9 mouse cellular contexts compared by ENCODE assay signal in the genomic region with DNA sequence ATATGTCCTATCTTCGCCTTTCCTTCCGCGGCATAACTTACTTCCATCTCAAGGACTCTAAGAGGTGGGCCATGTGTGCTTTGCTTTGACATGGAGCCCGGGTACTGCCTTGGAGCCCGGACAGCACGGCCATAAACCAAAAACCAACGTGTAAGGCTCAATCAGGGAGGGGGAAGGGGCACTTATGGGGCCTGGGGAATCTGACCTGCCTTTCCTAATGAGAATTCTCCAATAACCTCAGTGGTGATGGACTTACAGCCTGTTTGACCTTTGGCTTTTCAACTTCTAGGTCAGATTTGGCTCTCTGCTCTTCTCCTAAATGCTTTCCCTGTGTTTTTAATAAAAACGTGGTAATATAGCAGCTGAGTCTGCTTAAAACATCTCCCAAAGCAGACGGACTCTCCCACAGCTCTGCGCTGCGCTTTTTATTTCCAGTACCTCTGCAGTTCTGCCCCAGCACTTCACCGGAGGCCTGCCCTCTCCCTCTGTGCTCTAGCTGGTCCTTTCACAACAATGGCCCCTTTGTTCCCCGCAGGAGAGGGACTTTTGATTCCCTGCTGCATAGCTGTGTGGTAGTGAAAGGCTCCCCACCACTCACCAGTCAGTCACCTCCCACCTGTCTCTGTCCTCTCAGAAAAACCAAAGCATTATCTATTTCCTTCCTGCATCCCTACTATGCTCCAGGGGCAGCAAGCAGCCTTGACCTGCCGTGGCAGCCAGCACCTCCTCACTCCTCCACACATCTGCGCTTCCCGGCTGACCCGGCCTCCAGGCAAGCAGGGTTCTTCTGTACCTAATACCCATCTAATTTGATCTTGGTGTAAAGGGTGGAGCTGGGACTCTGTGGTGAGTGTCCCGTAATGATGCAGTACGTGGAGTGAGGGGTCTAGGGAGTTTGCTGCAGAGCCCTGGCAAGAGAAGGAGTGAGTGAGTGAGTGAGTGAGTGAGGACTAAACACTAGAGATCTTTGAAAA. TPM values are rescaled to one million over a fixed set of nuclear protein-coding genes. Genes with fewer than 3 reads are reported as not detected.
DNase-seq lines count a peak whose midpoint lies in the region; ATAC-seq and TF ChIP-seq lines count a peak whose summit lies in the region.
"Had no signal": no experiment of that assay in that cellular context is flagged by ENCODE, and none has a peak within 500 bp of the region (broad histone marks: within the 10 kb centered on the region; RNA-seq: fewer than 3 reads in every experiment).

No protein-coding gene starts in this region.

- ATAC-seq in lung, embryonic 14.5 days (ENCODE audit: insufficient read depth) = peak; percentile 81
- peak; percentile 31; the same call in 1 of the 2 replicates for ATAC-seq in hindbrain, embryonic 14.5 days (ENCODE audit: low FRiP score)
- peak; percentile 67 for ATAC-seq in neural tube, embryonic 12.5 days (ENCODE audit: low FRiP score, low read depth)

- TF ChIP-seq CTCF in lung, embryonic 14.5 days (IDR thresholded peaks at IDR 0.05; ENCODE audit: low read depth) = no peak

- H3K4me3 ChIP-seq in lung, embryonic 14.5 days (ENCODE audit: low read depth, low read length) = no peak overlapping the region
- no peak overlapping the region for H3K4me3 ChIP-seq in hindbrain, embryonic 14.5 days (replicated peaks; ENCODE audit: low read length)
- H3K4me3 ChIP-seq in neural tube, embryonic 12.5 days = no peak overlapping the region
- H3K4me3 ChIP-seq: gastrocnemius, adult 2 months had no signal

- H3K4me2 ChIP-seq in lung, embryonic 14.5 days = no peak overlapping the region
- H3K4me2 ChIP-seq in hindbrain, embryonic 14.5 days (replicated peaks) = no peak overlapping the region
- no peak overlapping the region for H3K4me2 ChIP-seq in neural tube, embryonic 12.5 days (replicated peaks)

- no peaks in the 10 kb centered on the region for H3K9me3 ChIP-seq in lung, embryonic 14.5 days (ENCODE audit: low read depth, low read length)
- H3K9me3 ChIP-seq in hindbrain, embryonic 14.5 days (ENCODE audit: control insufficient read depth, low read length) = no peaks in the 10 kb centered on the region
- no peaks in the 10 kb centered on the region for H3K9me3 ChIP-seq in neural tube, embryonic 12.5 days

- H3K27me3 ChIP-seq in lung, embryonic 14.5 days (ENCODE audit: insufficient read depth, low read length) = no peaks in the 10 kb centered on the region
- H3K27me3 ChIP-seq in hindbrain, embryonic 14.5 days (ENCODE audit: control insufficient read depth, insufficient read depth, low read length) = no peaks in the 10 kb centered on the region
- H3K27me3 ChIP-seq in neural tube, embryonic 12.5 days (replicated peaks) = no peaks in the 10 kb centered on the region

- H3K27ac ChIP-seq in lung, embryonic 14.5 days (ENCODE audit: low read depth) = peak overlapping the region; percentile 52
- H3K27ac ChIP-seq in hindbrain, embryonic 14.5 days = no peak overlapping the region
- 0 out of 2 replicates have a peak overlapping the region, but pooled peaks have one; percentile 0 for H3K27ac ChIP-seq in neural tube, embryonic 12.5 days
- H3K27ac ChIP-seq: gastrocnemius, adult 2 months had no signal

- peak; percentile 53 for DNase-seq in lung, embryonic 14.5 days
- no peak for DNase-seq in lung, postnatal 25 days (ENCODE audit: low spot score)
- peak; percentile 79 for DNase-seq in embryo, embryonic 11 days
- DNase-seq in hindbrain, embryonic 14.5 days (ENCODE audit: low spot score) = no peak
- no peak for DNase-seq in cerebellum, adult 18-20 months
- no peak for DNase-seq in B cell, adult 2 months
- DNase-seq in frontal cortex, postnatal 25 days (ENCODE audit: low spot score in 2 of 2) = no peak
- DNase-seq: gastrocnemius, adult 2 months had no signal

- peaks cover 65% of the 10 kb centered on the region for H3K36me3 ChIP-seq in lung, embryonic 14.5 days (ENCODE audit: insufficient read depth)
- peaks cover 56% of the 10 kb centered on the region for H3K36me3 ChIP-seq in hindbrain, embryonic 14.5 days (replicated peaks; ENCODE audit: control insufficient read depth, insufficient read depth)
- peaks cover 46% of the 10 kb centered on the region for H3K36me3 ChIP-seq in neural tube, embryonic 12.5 days

- no peaks in the 10 kb centered on the region for H3K4me1 ChIP-seq in lung, embryonic 14.5 days (ENCODE audit: insufficient read depth)
- peaks cover 16% of the 10 kb centered on the region for H3K4me1 ChIP-seq in hindbrain, embryonic 14.5 days (replicated peaks; ENCODE audit: control insufficient read depth, insufficient read depth, low read length)
- peaks cover 16% of the 10 kb centered on the region for H3K4me1 ChIP-seq in neural tube, embryonic 12.5 days

- WGBS in lung, embryonic 14.5 days = 52% methylated on average over 19 of the region's 19 CpGs
- WGBS in hindbrain, embryonic 14.5 days = 26% methylated on average over 19 of the region's 19 CpGs
- 20% methylated on average over 19 of the region's 19 CpGs for WGBS in neural tube, embryonic 12.5 days

- no peak overlapping the region for H3K9ac ChIP-seq in lung, embryonic 14.5 days
- H3K9ac ChIP-seq in hindbrain, embryonic 14.5 days = no peak overlapping the region
- H3K9ac ChIP-seq in neural tube, embryonic 12.5 days = no peak overlapping the region

RNA-seq across cellular contexts. Expression of a gene that starts 41.5 kb away (rescaled TPM):
- polyA plus RNA-seq in lung, embryonic 14.5 days (2014; fragmentation: Nextera tagmentation; extraction: Ambion mirVana) = 33.9 and 38.4 TPM in 2 replicates
- 21.9 and 23.8 TPM in 2 replicates for polyA plus RNA-seq in hindbrain, embryonic 14.5 days (2014; fragmentation: Nextera tagmentation; extraction: Ambion mirVana)
- polyA plus RNA-seq in neural tube, embryonic 12.5 days (2016; fragmentation: Nextera tagmentation; extraction: Ambion mirVana) = 45.5 and 50.8 TPM in 2 replicates

Comparison
In these comparisons a context has a peak if more than half of its experiments do, and no peak if none do; other contexts are left out.
1. DNase-seq: peak in lung, embryonic 14.5 days (single experiment) and embryo, embryonic 11 days (single experiment); none in lung, postnatal 25 days (single experiment), hindbrain, embryonic 14.5 days (single experiment), cerebellum, adult 18-20 months (0 of 2), B cell, adult 2 months (0 of 2) and frontal cortex, postnatal 25 days (0 of 2).
2. ATAC-seq: peak in every context shown above with its lines; median percentile 81 in lung, embryonic 14.5 days; 67 in neural tube, embryonic 12.5 days; 31 in hindbrain, embryonic 14.5 days.